Mouse (Mus musculus) liver, adult 2 months (tissue): ENCODE measurements around the gene Mmgt2.

Source experiments
- CTCF ChIP-seq: fragments of 200-500 bp; IDR thresholded peaks from 2 replicates; pipeline ENCODE4 v1.5.1; 2011; ENCODE audit warnings: low read depth, low read length, control low read depth
- POLR2A ChIP-seq: fragments of 200-500 bp; IDR thresholded peaks from 2 replicates; pipeline ENCODE4 v1.6.1; 2011; ENCODE audit warnings: low read length, control low read depth; ENCODE audit not compliant: insufficient read depth; ENCODE audit errors: extremely low read depth

DNA sequence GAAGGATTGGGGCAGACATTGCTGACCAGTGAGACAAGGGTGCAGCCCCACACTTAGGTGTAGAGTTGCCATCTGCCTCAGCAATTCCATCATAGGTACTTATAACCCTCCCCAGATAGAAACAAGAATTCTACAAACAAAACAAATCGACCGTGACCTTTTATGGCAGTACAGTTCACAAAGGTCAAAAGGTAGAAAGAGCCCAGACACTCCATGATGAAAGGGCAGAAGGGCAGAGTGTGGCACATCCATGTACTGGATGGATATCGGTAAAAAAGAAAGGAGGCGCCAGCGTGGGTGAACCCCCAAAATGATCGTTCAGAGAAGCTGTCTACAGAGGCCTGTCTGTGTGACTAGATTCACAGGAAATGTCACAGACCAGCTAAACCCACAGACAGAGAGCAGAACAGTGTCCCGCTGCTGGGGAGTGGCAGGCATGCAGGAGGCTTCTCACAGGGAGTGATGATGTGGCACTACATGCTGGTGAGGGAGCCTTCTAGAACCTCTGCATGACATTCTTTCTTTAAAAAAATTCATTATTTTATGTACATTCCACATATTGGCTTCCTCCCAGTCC is 30.4 kb downstream of the Mmgt2 start:
- TF ChIP-seq POLR2A: no peak
- TF ChIP-seq CTCF: no peak
